In the genomic region with DNA sequence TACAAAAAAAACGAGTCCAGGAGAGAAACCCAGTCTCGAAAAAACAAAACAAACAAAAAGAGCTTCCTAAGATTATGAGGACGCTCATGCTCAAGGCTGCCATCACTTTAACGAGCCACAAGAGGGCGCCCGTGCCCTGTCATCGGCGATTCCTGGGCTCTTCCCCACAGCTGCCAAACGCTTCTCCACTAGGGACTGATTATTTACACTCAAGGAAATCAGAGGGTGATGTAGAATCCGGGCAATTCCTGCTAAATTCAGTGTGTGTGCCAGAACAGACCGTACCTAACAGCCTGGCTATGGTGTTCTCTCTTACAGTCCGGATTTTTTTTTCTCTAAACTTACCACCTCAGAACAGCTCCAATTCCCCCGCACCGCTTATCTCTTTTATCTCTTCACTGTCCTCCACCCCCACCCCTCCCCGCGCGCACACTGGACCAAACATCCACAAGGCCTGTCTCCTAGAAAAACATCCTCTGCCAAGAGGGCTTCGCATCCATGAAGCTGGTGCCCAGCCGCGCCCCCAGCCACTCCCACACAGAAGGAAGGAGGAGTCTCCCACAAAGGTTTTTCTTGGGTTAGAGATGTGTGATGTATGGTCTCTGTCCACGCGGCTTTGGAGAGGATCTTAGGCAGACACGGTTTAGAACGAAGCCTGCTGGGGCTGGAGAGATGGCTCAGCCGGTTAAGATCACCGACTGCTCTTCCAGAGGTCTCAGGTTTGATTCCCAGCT, we compare ENCODE assay signal across 8 mouse cellular contexts. TPM values are rescaled to one million over a fixed set of nuclear protein-coding genes. Genes with fewer than 3 reads are reported as not detected.
DNase-seq lines count a peak whose midpoint lies in the region; ATAC-seq and TF ChIP-seq lines count a peak whose summit lies in the region.

No protein-coding gene starts in this region.

- H3K27ac ChIP-seq in gastrocnemius, adult 2 months: no peak overlapping the region; the same call in 1 of the 2 replicates
- no peak overlapping the region for H3K27ac ChIP-seq in hindbrain, postnatal 0 days

- intact Hi-C loops in gastrocnemius, adult 2 months (cut with DNase I): loop anchor here (1.0 kb wide), 1 partner anchor 39 kb away; no protein-coding TSS in a partner anchor
- intact Hi-C loops in left cerebral cortex, postnatal 25 days (cut with DNase I): loop anchor here (1.0 to 5.0 kb wide), 3 partner anchors 18 to 370 kb away; no protein-coding TSS in a partner anchor

- H3K4me2 ChIP-seq in hindbrain, postnatal 0 days (ENCODE audit: low read depth, low read length): peak overlapping the region; percentile 45

- no peaks in the 10 kb centered on the region for H3K27me3 ChIP-seq in hindbrain, postnatal 0 days (ENCODE audit: insufficient read depth, low read length)

- peak; percentile 91 for TF ChIP-seq CTCF in gastrocnemius, adult 2 months (IDR thresholded peaks at IDR 0.05)
- TF ChIP-seq CTCF in hindbrain, postnatal 0 days (IDR thresholded peaks at IDR 0.05; ENCODE audit: low read depth): peak; percentile 94

- H3K36me3 ChIP-seq in hindbrain, postnatal 0 days (ENCODE audit: insufficient read depth, low read length): no peaks in the 10 kb centered on the region

- peak overlapping the region; percentile 52 for H3K4me3 ChIP-seq in gastrocnemius, adult 2 months
- H3K4me3 ChIP-seq in hindbrain, postnatal 0 days (ENCODE audit: low read length): peak overlapping the region; percentile 11; the same call in 1 of the 2 replicates

- H3K9ac ChIP-seq in hindbrain, postnatal 0 days (replicated peaks; ENCODE audit: low read length): 0 out of 2 replicates have a peak overlapping the region, but pooled peaks have one; percentile 21

- 20% methylated on average over 26 of the region's 26 CpGs for WGBS in hindbrain, postnatal 0 days

- H3K4me1 ChIP-seq in hindbrain, postnatal 0 days (ENCODE audit: insufficient read depth, low read length): no peaks in the 10 kb centered on the region

- DNase-seq in 3134 (ENCODE audit: extremely low read depth, insufficient read length, low spot score): peak; percentile 41
- peak; percentile 50 to 78 for DNase-seq in adrenal gland, adult (ENCODE audit: inconsistent age in 2 of 2, low spot score in 1 of 2)
- DNase-seq in gastrocnemius, adult 2 months: peak; percentile 72
- peak; percentile 92 for DNase-seq in hindbrain, postnatal 0 days (ENCODE audit: low spot score)
- peak; percentile 70 to 71 for DNase-seq in left cerebral cortex, postnatal 25 days (ENCODE audit: low spot score in 2 of 2)
- peak; percentile 19 for DNase-seq in right cerebral cortex, postnatal 25 days

- peak; percentile 73 for ATAC-seq in common myeloid progenitor, adult 5-6 weeks (replicated peaks; ENCODE audit: low read depth, poor library complexity, severe bottlenecking)
- ATAC-seq in hindbrain, postnatal 0 days: peak; percentile 86
- ATAC-seq in megakaryocyte-erythroid progenitor cell, adult 5-6 weeks (replicated peaks; ENCODE audit: low FRiP score, low TSS enrichment, poor library complexity, severe bottlenecking): peak; percentile 86

- no peaks in the 10 kb centered on the region for H3K9me3 ChIP-seq in hindbrain, postnatal 0 days (ENCODE audit: low read length)

RNA-seq across cellular contexts. Expression of gene Tlx1, which starts 26.7 kb away (rescaled TPM):
- not detected in 2 replicates for total RNA-seq in common myeloid progenitor, adult 5-6 weeks (2017)
- not detected for total RNA-seq in gastrocnemius, adult 2 months (2021)
- total RNA-seq in hindbrain, postnatal 0 days (2014; rRNA removed): 0.61 and 1.2 TPM in 2 replicates
- 0.61 and 0.93 TPM in 2 replicates for polyA plus RNA-seq in hindbrain, postnatal 0 days (2015; fragmentation: Nextera tagmentation; extraction: Ambion mirVana)
- total RNA-seq in left cerebral cortex, postnatal 25 days (2021): not detected
- total RNA-seq in megakaryocyte-erythroid progenitor cell, adult 5-6 weeks (2014; fragmentation: Nextera tagmentation): not detected in 2 replicates
- not detected in 2 replicates for total RNA-seq in megakaryocyte-erythroid progenitor cell, adult 5-6 weeks (2017)

RNA-seq across cellular contexts. Expression of gene Lbx1, which starts 58.4 kb away (rescaled TPM):
- total RNA-seq in common myeloid progenitor, adult 5-6 weeks (2017): not detected in 2 replicates
- total RNA-seq in gastrocnemius, adult 2 months (2021): 10 to 100 TPM; 46.0 to 66.8 TPM
- 27.0 and 32.2 TPM in 2 replicates for total RNA-seq in hindbrain, postnatal 0 days (2014; rRNA removed)
- 9.2 and 9.6 TPM in 2 replicates for polyA plus RNA-seq in hindbrain, postnatal 0 days (2015; fragmentation: Nextera tagmentation; extraction: Ambion mirVana)
- not detected for total RNA-seq in left cerebral cortex, postnatal 25 days (2021)
- not detected in 2 replicates for total RNA-seq in megakaryocyte-erythroid progenitor cell, adult 5-6 weeks (2014; fragmentation: Nextera tagmentation)
- not detected in 2 replicates for total RNA-seq in megakaryocyte-erythroid progenitor cell, adult 5-6 weeks (2017)

Comparison
In these comparisons a context has a peak if more than half of its experiments do, and no peak if none do; other contexts are left out.
1. DNase-seq: peak in every context shown above with its lines; median percentile 92 in hindbrain, postnatal 0 days; 72 in gastrocnemius, adult 2 months; 70 in left cerebral cortex, postnatal 25 days; 64 in adrenal gland, adult; 41 in 3134; 19 in right cerebral cortex, postnatal 25 days.
2. RNA of gene Lbx1, which starts 58.4 kb away (total RNA-seq): 46.0 to 66.8 TPM in gastrocnemius, adult 2 months and 27.0 to 32.2 TPM in hindbrain, postnatal 0 days; not detected in left cerebral cortex, postnatal 25 days, not detected in common myeloid progenitor, adult 5-6 weeks and not detected in megakaryocyte-erythroid progenitor cell, adult 5-6 weeks; every median in the first group is over 10 times any median in the second.
3. Peak in every context shown above with its lines, with median percentiles within 50 percentile points of each other: ATAC-seq.